Mouse (Mus musculus) lung, embryonic 16.5 days (tissue): Measurements from ENCODE around the gene Arid1b. TPM values are rescaled to one million over a fixed set of nuclear protein-coding genes. Genes with fewer than 3 reads are reported as not detected.
"Not testable (repeated sequence)": the region's sequence is repeated elsewhere in the genome, so short reads cannot be mapped to it uniquely, and the experiment has no call there.

Experiments
- ATAC-seq: fragments of 200-750 bp; cut with Nextera tagmentation; 2 replicates; pipeline ENCODE4 v1.8.0; 2017; ENCODE audit warnings: low read depth, mild to moderate bottlenecking, moderate library complexity
- H3K27ac ChIP-seq: fragments of 300-500 bp; sonication (generic); 2 replicates; pipeline ENCODE4 v1.5.1; 2014; ENCODE audit warnings: mild to moderate bottlenecking, control low read depth, low read length
- H3K27me3 ChIP-seq: fragments of 300-500 bp; sonication (generic); 2 replicates; pipeline ENCODE4 v1.6.1; 2014; ENCODE audit warnings: low read depth, low read length, mixed read lengths; ENCODE audit not compliant: control insufficient read depth, insufficient read depth
- H3K36me3 ChIP-seq: fragments of 300-500 bp; sonication (generic); 2 replicates; pipeline ENCODE4 v1.6.1; 2014; ENCODE audit warnings: low read length; ENCODE audit not compliant: control insufficient read depth, insufficient read depth
- H3K4me1 ChIP-seq: fragments of 300-500 bp; sonication (generic); replicated peaks from 2 replicates; pipeline ENCODE4 v1.6.1; 2014; ENCODE audit warnings: low read length, mixed read lengths; ENCODE audit not compliant: control insufficient read depth, insufficient read depth
- H3K4me2 ChIP-seq: fragments of 300-500 bp; sonication (generic); 2 replicates; pipeline ENCODE4 v1.6.1; 2014; ENCODE audit warnings: low read depth, low read length, control low read depth
- H3K4me3 ChIP-seq: fragments of 300-500 bp; sonication (generic); 2 replicates; pipeline ENCODE4 v1.5.1; 2014; ENCODE audit warnings: mild to moderate bottlenecking, low read length, control low read depth
- H3K9ac ChIP-seq: fragments of 300-500 bp; sonication (generic); 2 replicates; pipeline ENCODE4 v1.6.1; 2014; ENCODE audit warnings: low read length, control low read depth
- H3K9me3 ChIP-seq: fragments of 300-500 bp; sonication (generic); 2 replicates; pipeline ENCODE4 v1.6.1; 2016; ENCODE audit warnings: low read length; ENCODE audit not compliant: control insufficient read depth
- WGBS: fragments of 180-500 bp; shearing (Covaris S2); extraction: QIAGEN DNeasy Blood & Tissue Kit; methylation state at CpG from one replicate; pipeline ENCODE4 v1.1.7; 2014; 5-methylcytosine and 5-hydroxymethylcytosine counted together
- polyA plus RNA-seq: library from polyadenylated mRNA; unstranded; fragments of >200 nt; fragmentation: Nextera tagmentation; extraction: Ambion mirVana; gene quantifications from 2 replicates; pipeline ENCODE4 v1.2.1, GENCODE M21; 2015

Arid1b gene
- polyA plus RNA-seq, 1 experiment from 2014 or later, result 10.2 TPM

- not testable (repeated sequence) for H3K36me3 ChIP-seq, H3K4me2 ChIP-seq, H3K27ac ChIP-seq, H3K9ac ChIP-seq, ATAC-seq, H3K4me3 ChIP-seq, H3K27me3 ChIP-seq, H3K9me3 ChIP-seq
- H3K4me1 ChIP-seq, result peaks cover 27% of the 10 kb centered on the region
- 93% methylated on average over 5 of the region's 5 CpGs for WGBS
These were observed 116.8 kb downstream of the Arid1b start for GRCm38 (mm10) chr17:5110981-5111380.

DNA sequence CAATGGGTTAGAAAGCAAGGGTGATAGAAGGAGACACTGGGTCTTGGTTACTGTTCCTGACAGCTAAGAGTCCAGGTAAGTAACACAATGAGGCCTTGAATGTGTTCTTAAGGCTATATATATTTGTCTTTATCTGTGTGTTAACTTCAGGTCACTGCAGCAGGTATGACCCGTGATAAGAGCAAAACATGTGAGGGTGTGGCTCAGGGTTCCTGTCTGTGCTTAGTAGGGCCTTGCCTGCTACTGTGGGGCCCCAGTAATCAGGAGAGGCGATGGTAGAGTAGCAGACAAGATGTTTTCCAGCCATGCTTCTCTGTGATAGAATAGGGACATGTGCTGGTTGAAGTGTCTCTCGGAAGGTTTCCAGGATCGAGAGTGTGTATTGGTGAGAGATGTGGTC lies 118.0 kb downstream of the Arid1b start:
- 76% methylated on average over 4 of the region's 4 CpGs for WGBS
- no peaks in the 10 kb centered on the region for H3K9me3 ChIP-seq

DNA sequence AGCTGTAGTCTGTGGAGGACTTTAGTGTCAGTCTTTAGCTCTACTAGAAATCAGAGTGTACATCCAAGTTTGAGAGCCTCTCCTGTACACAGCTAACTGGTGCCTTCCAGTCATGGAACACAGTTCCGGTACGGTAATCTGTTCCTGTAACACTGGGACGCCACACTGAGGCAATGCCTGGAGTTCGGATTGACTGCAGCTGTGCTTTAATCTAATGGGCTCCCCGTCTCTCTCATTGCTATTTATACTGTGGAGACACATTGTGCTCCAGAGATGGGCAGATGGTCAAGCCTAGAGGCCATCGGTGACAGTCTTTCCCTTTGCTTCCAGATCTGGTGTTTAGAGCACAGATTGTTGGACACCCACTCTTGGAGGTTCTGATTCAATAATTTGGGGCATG lies 121.8 kb downstream of the Arid1b start:
- H3K4me3 ChIP-seq, result no peak overlapping the region
- H3K27me3 ChIP-seq, result no peaks in the 10 kb centered on the region
- H3K27ac ChIP-seq, result no peak overlapping the region
- H3K36me3 ChIP-seq, result no peaks in the 10 kb centered on the region
- no peak overlapping the region for H3K9ac ChIP-seq
- ATAC-seq, result no peak
- no peaks in the 10 kb centered on the region for H3K9me3 ChIP-seq
- H3K4me1 ChIP-seq, result peaks cover 2% of the 10 kb centered on the region; the same call in 1 of the 2 replicates
- H3K4me2 ChIP-seq, result no peak overlapping the region
- 85% methylated on average over 6 of the region's 6 CpGs for WGBS

More for the DNA sequence above, 118.0 kb downstream of the Arid1b start:
- H3K27ac ChIP-seq, result no peak overlapping the region
- H3K4me3 ChIP-seq, result no peak overlapping the region
- H3K36me3 ChIP-seq, result no peaks in the 10 kb centered on the region
- H3K27me3 ChIP-seq, result no peaks in the 10 kb centered on the region
- no peak overlapping the region for H3K9ac ChIP-seq
- no peak overlapping the region for H3K4me2 ChIP-seq
- peaks cover 21% of the 10 kb centered on the region for H3K4me1 ChIP-seq
- ATAC-seq, result no peak

- H3K27ac ChIP-seq, result no peak overlapping the region
- H3K36me3 ChIP-seq, result no peaks in the 10 kb centered on the region
- H3K4me2 ChIP-seq, result no peak overlapping the region
- H3K9me3 ChIP-seq, result no peaks in the 10 kb centered on the region
- H3K4me3 ChIP-seq, result no peak overlapping the region
- 69% methylated on average over 2 of the region's 2 CpGs for WGBS
- H3K4me1 ChIP-seq, result peaks cover 7% of the 10 kb centered on the region; the same call in 1 of the 2 replicates
- H3K27me3 ChIP-seq, result no peaks in the 10 kb centered on the region
- peak; percentile 58; the same call in 1 of the 2 replicates for ATAC-seq
- no peak overlapping the region for H3K9ac ChIP-seq
These were observed 122.9 kb downstream of the Arid1b start for GRCm38 (mm10) chr17:5116990-5117389.

DNA sequence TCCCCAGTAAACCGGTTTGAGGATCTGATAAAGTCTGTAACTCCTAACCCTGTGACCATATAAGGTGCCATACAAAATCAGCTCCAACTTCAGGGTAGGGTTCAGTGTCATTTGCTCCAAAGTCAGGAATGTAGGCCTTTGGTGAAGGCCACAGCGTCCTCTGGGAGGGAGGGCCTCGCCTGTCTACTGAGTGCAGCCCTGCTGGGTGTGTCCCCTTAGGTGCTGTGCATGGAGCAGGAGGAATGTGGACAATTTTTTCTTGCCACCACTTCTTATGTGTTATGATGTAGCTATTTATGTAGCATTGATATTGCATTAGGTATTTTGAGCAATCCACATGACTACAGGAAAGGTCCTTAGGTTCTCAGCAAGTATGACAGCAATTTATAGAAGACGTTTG lies 124.0 kb downstream of the Arid1b start:
- Histone ChIP-seq H3K9ac (no peak overlapping the region), H3K4me2 (no peak overlapping the region), H3K36me3 (no peaks in the 10 kb centered on the region), H3K27me3 (no peaks in the 10 kb centered on the region), H3K4me1 (peaks cover 8% of the 10 kb centered on the region; the same call in 1 of the 2 replicates), H3K27ac (no peak overlapping the region), H3K4me3 (no peak overlapping the region), H3K9me3 (no peaks in the 10 kb centered on the region)
- peak; percentile 40 for ATAC-seq
- WGBS, result 68% methylated on average over 4 of the region's 4 CpGs

DNA sequence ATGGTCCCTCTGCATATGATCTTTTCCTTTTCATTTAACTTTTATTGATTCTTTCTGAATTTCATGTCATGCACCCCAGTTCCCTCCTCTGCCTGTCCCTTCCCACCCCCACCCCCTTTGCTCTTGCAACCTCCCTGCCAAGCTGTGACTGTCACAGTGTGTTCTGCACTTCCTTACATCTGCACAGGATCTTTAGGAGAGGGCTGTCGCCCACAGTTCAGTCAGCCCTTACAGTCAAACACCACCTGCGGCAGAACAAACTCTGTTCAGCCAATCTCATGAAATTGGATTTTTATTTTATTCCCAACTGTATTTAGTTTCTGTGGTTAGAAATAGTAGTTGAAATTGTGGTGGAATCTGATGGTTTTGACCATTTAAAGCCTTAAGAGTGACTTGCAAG lies 130.5 kb downstream of the Arid1b start:
- Histone ChIP-seq H3K27me3 (no peaks in the 10 kb centered on the region), H3K4me2 (no peak overlapping the region), H3K36me3 (no peaks in the 10 kb centered on the region; the same call in 1 of the 2 replicates), H3K4me1 (peaks cover 35% of the 10 kb centered on the region), H3K9me3 (no peaks in the 10 kb centered on the region), H3K9ac (no peak overlapping the region), H3K4me3 (no peak overlapping the region), H3K27ac (peak overlapping the region; percentile 96)
- 45% methylated on average over 2 of the region's 2 CpGs for WGBS
- ATAC-seq, result no peak

GRCm38 (mm10) chr17:5125084-5125855 lies 131.1 kb downstream of the Arid1b start:
- H3K9me3 ChIP-seq, result no peaks in the 10 kb centered on the region
- no peak overlapping the region for H3K4me3 ChIP-seq
- H3K9ac ChIP-seq, result peak overlapping the region; percentile 29; the same call in 1 of the 2 replicates
- 48% methylated on average over 5 of the region's 5 CpGs for WGBS
- ATAC-seq, result peak; percentile 77
- H3K36me3 ChIP-seq, result no peaks in the 10 kb centered on the region; the same call in 1 of the 2 replicates
- peaks cover 35% of the 10 kb centered on the region for H3K4me1 ChIP-seq
- no peaks in the 10 kb centered on the region for H3K27me3 ChIP-seq
- peak overlapping the region; percentile 96 for H3K27ac ChIP-seq
- H3K4me2 ChIP-seq, result peak overlapping the region; percentile 19; the same call in 1 of the 2 replicates

- no peak overlapping the region for H3K4me3 ChIP-seq
- WGBS, result 71% methylated on average over 5 of the region's 5 CpGs
- H3K4me1 ChIP-seq, result peaks cover 35% of the 10 kb centered on the region
- peak; percentile 92 for ATAC-seq
- peak overlapping the region; percentile 96 for H3K27ac ChIP-seq
- no peak overlapping the region for H3K9ac ChIP-seq
- H3K27me3 ChIP-seq, result no peaks in the 10 kb centered on the region
- H3K9me3 ChIP-seq, result no peaks in the 10 kb centered on the region
- no peak overlapping the region for H3K4me2 ChIP-seq
- no peaks in the 10 kb centered on the region; the same call in 1 of the 2 replicates for H3K36me3 ChIP-seq
These were observed 132.0 kb downstream of the Arid1b start for GRCm38 (mm10) chr17:5125856-5126806.

GRCm38 (mm10) chr17:5129606-5130005 lies 135.5 kb downstream of the Arid1b start:
- 73% methylated on average over 2 of the region's 2 CpGs for WGBS
- no peaks in the 10 kb centered on the region for H3K27me3 ChIP-seq
- peaks cover 18% of the 10 kb centered on the region for H3K4me1 ChIP-seq
- no peak overlapping the region for H3K9ac ChIP-seq
- no peak overlapping the region for H3K4me2 ChIP-seq
- ATAC-seq, result no peak
- no peaks in the 10 kb centered on the region; the same call in 1 of the 2 replicates for H3K36me3 ChIP-seq
- H3K9me3 ChIP-seq, result no peaks in the 10 kb centered on the region
- no peak overlapping the region for H3K27ac ChIP-seq
- no peak overlapping the region for H3K4me3 ChIP-seq
